Mouse (Mus musculus) frontal cortex, postnatal 14 days (tissue): ENCODE measurements around the gene Glyctk.

Experiments
- DNase-seq, 2 experiments: peaks; one replicate each; pipeline ENCODE4 v3.0.0; 2022; ENCODE audit warnings: low spot score in 2 of 2

Gene Glyctk

DNA sequence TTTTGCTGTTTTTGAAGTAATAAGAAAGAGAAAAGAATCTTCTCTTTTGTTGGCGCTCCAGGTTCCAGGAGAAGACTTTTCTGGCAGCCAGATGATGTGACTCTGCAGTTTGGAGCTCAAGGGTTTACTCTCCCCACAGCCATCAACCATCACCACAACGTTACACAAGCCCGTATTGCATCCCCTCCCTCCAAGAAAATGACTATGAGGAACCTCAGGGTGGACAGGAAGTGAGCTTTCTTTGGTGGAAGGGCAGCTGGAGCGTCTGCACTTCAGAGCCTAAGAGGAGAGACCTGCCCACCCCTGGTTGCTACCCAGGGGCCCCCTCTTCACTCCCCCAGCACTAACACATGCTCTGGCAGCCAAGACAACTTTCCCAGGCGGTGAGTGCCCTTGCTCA lies 10.7 kb downstream of the Glyctk start:
- DNase-seq: no peak

GRCm38 (mm10) chr9:106145582-106145981 lies 12.4 kb downstream of the Glyctk start:
- DNase-seq: no peak

- no peak for DNase-seq
These were observed 13.8 kb downstream of the Glyctk start for GRCm38 (mm10) chr9:106144176-106144575.

GRCm38 (mm10) chr9:106141955-106142354 lies 16.0 kb downstream of the Glyctk start:
- no peak for DNase-seq

DNA sequence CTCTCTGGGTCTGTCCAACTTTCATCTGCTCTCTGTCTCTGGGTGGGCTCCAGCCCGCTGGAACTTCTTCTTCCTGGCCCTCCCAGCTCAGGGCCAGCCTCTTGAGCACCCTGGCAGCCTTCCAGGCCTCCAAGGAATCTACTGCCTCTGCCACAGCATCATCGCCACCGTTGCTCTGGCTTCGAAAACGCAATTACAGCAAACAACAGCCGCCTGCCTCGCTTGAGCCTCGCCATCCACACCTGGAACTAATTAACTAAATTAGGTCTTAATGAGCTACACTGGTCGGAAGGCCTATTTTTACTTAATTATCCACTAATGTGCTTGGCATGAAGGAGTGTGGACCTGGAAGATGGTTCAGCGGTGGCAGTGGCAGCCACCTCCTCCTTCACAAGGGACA lies 18.2 kb downstream of the Glyctk start:
- DNase-seq: no peak

GRCm38 (mm10) chr9:106137671-106138216 lies 20.2 kb downstream of the Glyctk start:
- DNase-seq: no peak

GRCm38 (mm10) chr9:106130250-106130649 lies 27.7 kb downstream of the Glyctk start:
- DNase-seq: no peak

- DNase-seq: no peak
These were observed 28.9 kb downstream of the Glyctk start for GRCm38 (mm10) chr9:106129072-106129471.

DNA sequence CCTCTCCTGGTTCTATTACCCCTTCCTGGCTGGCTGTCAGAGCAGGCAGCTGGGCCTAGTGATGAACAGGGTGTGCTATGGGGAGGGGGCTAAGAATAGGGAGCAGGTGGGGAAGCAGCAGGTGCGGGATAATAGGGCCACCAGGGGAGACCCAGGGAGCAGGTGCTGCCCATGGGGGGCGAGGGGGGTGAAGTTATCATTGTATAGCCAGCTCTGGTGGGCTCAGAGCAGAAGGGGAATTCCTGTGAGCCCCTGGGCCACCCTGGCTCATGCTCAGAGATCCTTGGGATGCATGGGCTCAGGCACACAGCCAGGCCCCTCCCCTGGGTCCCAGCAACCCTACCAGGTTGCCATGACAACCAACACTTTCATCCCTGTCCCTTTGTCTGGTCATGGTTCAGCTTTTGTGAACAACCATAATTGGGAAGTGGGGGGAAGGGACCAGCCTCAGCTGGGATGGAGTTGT lies 31.1 kb downstream of the Glyctk start:
- DNase-seq: peak in 1 of 2 experiments; percentile 44

DNA sequence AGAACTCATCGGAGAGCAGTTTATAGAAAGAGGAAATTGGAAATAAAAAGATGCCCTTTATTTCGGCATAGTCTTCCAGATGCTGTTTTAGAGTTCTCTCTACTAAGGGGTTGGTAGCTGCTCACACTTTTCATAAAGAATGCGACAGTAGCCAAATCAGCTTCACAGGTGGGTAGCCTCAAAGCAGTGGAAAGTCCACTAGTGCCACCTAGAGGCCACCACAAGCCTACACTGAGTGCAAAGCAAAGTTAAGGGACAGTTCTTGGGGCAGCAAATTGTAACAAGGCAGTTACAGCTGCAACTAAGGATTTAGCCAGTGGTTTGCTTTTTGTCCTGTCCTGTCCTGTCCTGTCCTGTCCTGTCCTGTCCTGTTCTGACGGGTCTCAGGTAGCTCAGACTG lies 34.3 kb downstream of the Glyctk start:
- DNase-seq: no peak

GRCm38 (mm10) chr9:106119075-106119474 lies 38.9 kb downstream of the Glyctk start:
- no peak for DNase-seq

GRCm38 (mm10) chr9:106115801-106116424 lies 42.0 kb downstream of the Glyctk start:
- DNase-seq: no peak

- peak; percentile 64 to 81 for DNase-seq
These were observed 45.0 kb downstream of the Glyctk start for GRCm38 (mm10) chr9:106112770-106113423.

DNA sequence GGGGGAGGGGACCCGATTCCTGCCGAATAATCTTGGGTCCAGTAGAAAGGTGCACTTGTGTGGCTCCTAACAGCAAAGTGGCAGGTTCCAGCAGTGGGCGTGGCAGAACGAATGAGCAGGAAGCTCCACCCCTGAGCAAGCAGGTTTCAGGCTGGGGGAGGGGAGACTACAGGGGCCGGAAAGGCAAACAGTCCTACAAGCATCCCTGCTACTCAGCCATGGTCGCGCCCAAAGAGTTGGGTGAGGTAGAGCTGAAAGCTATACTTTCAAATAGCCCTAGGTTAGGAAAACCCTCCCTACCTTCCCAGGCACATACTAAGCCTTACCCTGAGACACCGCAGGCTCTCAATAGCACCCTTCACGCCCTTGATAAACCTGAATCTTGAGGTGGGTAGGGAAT lies 51.7 kb downstream of the Glyctk start:
- no peak for DNase-seq

DNA sequence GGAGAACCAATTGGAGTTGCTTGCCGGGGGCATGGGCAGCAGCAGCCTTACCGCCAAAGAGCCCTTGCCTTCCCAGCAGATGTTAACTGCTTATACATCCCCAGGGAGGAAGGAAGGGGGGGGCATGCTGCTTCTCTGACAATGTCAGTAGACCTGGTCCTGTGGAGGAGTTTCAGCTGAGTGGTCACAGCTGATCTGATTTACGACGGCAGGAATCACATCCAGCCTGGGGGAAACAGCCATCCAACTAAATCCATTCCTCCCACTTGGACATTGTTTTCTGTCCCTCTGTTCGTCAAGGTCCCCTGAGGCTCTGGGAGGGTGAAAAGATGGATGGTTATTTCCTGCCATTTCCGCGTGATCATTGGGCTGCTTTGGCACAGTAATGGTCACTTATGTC lies 53.5 kb downstream of the Glyctk start:
- no peak for DNase-seq
